Mouse (Mus musculus) heart, postnatal 25 days (tissue): ENCODE results near the gene Ispd. TPM values are rescaled to one million over a fixed set of nuclear protein-coding genes. Genes with fewer than 3 reads are reported as not detected.

Source experiments
- total RNA-seq, 2 experiments: library from RNA; stranded (reverse); gene quantifications; 2 replicates each; pipeline ENCODE4 v1.2.3; 2021

Gene Ispd
- total RNA-seq, 2 experiments from 2014 or later = 4.7 to 6.3 TPM

Other genes starting within 250 kb of the Ispd start
- 10 to 100 TPM; 15.5 to 17.1 TPM for gene Ankmy2, start 224.3 kb upstream of the Ispd start, total RNA-seq
- 100 to 1,000 TPM; 181 to 182 TPM for gene Bzw2, start 223.4 kb upstream of the Ispd start, total RNA-seq
- not detected for gene Lrrc72, start 128.1 kb upstream of the Ispd start, total RNA-seq
- gene Sostdc1, start 67.3 kb upstream of the Ispd start, total RNA-seq = under 1 TPM; 0.18 to 0.39 TPM
- gene D630036H23Rik, start 731 bp downstream of the Ispd start, total RNA-seq = 1 to 10 TPM; 1.7 TPM